Mouse (Mus musculus): ENCODE measurements around the gene Lamp5. TPM values are rescaled to one million over a fixed set of nuclear protein-coding genes. Genes with fewer than 3 reads are reported as not detected.

Gene Lamp5
- under 1 TPM in 1 of 2 experiments, not detected in 1; 0.75 TPM for polyA plus RNA-seq (2017; shearing (Covaris generic))

GRCm38 (mm10) chr2:136051688-136052289 lies at the start of gene Lamp5:
TSS of gene Lamp5 (plus strand) at chr2:136052239.

Measured in inflammation-experienced regulatory T-cells (primary cell).